Mouse (Mus musculus) small intestine, adult 2 months (tissue): ENCODE measurements around the gene 5730455P16Rik. TPM values are rescaled to one million over a fixed set of nuclear protein-coding genes. Genes with fewer than 3 reads are reported as not detected.
A peak's percentile ranks its signal among the peaks of the same experiment; 100 is the strongest.

ENCODE experiments used
- H3K27ac ChIP-seq: fragments of 200-500 bp; 2 replicates; pipeline ENCODE4 v1.5.1; 2012; ENCODE audit warnings: low read depth, low read length, control low read depth, inconsistent platforms; ENCODE audit not compliant: insufficient read depth
- H3K27me3 ChIP-seq: fragments of 200-500 bp; 2 replicates; pipeline ENCODE4 v1.6.1; 2012; ENCODE audit warnings: mild to moderate bottlenecking, moderate library complexity, low read length, inconsistent platforms; ENCODE audit not compliant: control insufficient read depth, insufficient read depth
- H3K36me3 ChIP-seq: fragments of 200-500 bp; 2 replicates; pipeline ENCODE4 v1.6.1; 2012; ENCODE audit warnings: mild to moderate bottlenecking, low read length, control low read depth, inconsistent platforms; ENCODE audit not compliant: control insufficient read depth, insufficient read depth
- H3K4me1 ChIP-seq: fragments of 200-500 bp; 2 replicates; pipeline ENCODE4 v1.6.1; 2012; ENCODE audit warnings: low read length, inconsistent platforms, mixed read lengths; ENCODE audit not compliant: control insufficient read depth, insufficient read depth, insufficient read length
- H3K4me3 ChIP-seq: fragments of 200-500 bp; 2 replicates; pipeline ENCODE4 v1.5.1; 2012; ENCODE audit warnings: low read depth, mild to moderate bottlenecking, control low read depth, inconsistent platforms, low read length, moderate library complexity
- CTCF ChIP-seq: fragments of 200-500 bp; IDR thresholded peaks from 2 replicates; pipeline ENCODE4 v1.5.1; 2012; ENCODE audit warnings: low read depth, mild to moderate bottlenecking, control low read depth, inconsistent platforms, low read length, moderate library complexity, mixed read lengths; ENCODE audit not compliant: insufficient replicate concordance, insufficient read length; ENCODE audit errors: extremely low read depth
- POLR2A ChIP-seq: fragments of 200-500 bp; IDR thresholded peaks from 2 replicates; pipeline ENCODE4 v1.6.1; 2012; ENCODE audit warnings: low read depth, mild to moderate bottlenecking, control low read depth, inconsistent platforms, low read length, moderate library complexity
- WGBS: fragments of 180-500 bp; shearing (Covaris S2); methylation state at CpG from one replicate; pipeline ENCODE4 v1.1.7; 2018; 5-methylcytosine and 5-hydroxymethylcytosine counted together
- polyA plus RNA-seq: library from polyadenylated mRNA; depleted of rRNA; stranded (reverse); fragments of >200 nt; gene quantifications from 2 replicates; pipeline ENCODE4 v1.2.3, GENCODE M21; 2012

The 5730455P16Rik gene
- polyA plus RNA-seq, 1 experiment: 1.6 TPM

DNA sequence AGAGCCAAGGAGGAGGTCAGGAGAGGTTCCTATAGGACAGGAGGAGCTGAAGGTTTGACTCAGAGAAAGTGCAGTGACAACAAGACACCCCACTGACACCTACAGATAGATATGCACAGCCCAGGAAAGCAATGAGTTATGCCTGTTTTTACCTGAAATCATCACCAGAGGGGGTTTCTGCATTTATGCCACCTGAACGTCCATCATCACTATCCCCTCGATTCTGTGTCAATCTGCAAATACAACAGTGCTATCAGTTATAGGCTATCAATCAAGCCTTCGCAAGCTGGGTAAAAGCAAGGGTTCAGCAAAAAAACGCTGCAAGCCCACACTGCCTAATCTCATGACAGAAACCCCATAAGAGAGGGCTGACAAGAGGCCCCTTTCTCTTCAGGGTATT is 1.2 kb downstream of the 5730455P16Rik start:
- no peaks in the 10 kb centered on the region for H3K4me1 ChIP-seq
- WGBS: 51% methylated on average over 4 of the region's 4 CpGs
- no peak overlapping the region for H3K27ac ChIP-seq
- no peaks in the 10 kb centered on the region for H3K27me3 ChIP-seq
- H3K4me3 ChIP-seq: no peak overlapping the region
- H3K36me3 ChIP-seq: peaks cover 18% of the 10 kb centered on the region
- TF ChIP-seq CTCF (no peak), POLR2A (no peak)

DNA sequence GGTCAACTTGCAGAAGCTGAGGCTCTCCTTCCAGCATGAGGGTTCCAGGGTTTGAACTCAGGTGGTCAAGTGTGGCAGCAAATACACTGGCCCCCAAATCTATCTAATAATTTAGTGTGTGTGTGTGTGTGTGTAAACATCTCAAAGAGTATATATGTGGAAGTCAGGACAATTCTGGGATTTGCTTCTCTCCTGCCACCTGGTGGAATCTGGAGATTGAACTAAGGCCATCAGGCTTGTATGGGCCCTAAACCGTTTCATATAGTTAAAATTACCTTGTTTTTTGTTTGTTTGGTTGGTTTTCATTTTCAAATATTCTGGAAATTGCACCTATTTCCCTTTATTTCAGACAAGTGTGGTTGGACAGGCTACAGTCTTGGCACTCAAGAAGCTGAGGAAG is 8.9 kb downstream of the 5730455P16Rik start:
- WGBS: 94% methylated on average over 1 of the region's 1 CpGs
- Histone ChIP-seq H3K27me3 (no peaks in the 10 kb centered on the region), H3K36me3 (peaks cover 27% of the 10 kb centered on the region), H3K4me3 (no peak overlapping the region), H3K4me1 (no peaks in the 10 kb centered on the region), H3K27ac (no peak overlapping the region)
- TF ChIP-seq CTCF: no peak
- TF ChIP-seq POLR2A: no peak

DNA sequence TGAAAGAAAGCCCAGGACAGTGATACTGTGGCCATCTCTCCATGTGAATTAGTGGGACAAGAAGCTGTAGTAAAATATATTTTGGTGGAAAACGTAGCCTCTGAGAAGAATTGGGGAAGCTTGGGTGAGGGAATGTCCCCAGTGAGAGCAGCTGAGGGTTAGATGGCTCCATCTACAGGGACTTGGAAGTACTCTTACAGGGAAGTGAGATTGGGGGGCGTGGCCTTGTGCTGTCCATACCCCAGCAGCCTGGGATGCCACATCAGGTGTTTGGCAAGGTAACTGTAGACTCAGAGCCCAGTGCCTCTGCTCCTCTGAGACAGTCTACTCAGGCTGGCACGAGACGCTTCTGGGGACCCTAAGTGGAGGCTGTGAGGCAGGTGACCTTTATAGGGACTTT is 23.0 kb downstream of the 5730455P16Rik start:
- WGBS: 44% methylated on average over 4 of the region's 4 CpGs
- Histone ChIP-seq H3K27me3 (no peaks in the 10 kb centered on the region), H3K36me3 (no peaks in the 10 kb centered on the region), H3K27ac (no peak overlapping the region), H3K4me3 (no peak overlapping the region), H3K4me1 (no peaks in the 10 kb centered on the region)
- TF ChIP-seq CTCF: no peak
- TF ChIP-seq POLR2A: no peak

DNA sequence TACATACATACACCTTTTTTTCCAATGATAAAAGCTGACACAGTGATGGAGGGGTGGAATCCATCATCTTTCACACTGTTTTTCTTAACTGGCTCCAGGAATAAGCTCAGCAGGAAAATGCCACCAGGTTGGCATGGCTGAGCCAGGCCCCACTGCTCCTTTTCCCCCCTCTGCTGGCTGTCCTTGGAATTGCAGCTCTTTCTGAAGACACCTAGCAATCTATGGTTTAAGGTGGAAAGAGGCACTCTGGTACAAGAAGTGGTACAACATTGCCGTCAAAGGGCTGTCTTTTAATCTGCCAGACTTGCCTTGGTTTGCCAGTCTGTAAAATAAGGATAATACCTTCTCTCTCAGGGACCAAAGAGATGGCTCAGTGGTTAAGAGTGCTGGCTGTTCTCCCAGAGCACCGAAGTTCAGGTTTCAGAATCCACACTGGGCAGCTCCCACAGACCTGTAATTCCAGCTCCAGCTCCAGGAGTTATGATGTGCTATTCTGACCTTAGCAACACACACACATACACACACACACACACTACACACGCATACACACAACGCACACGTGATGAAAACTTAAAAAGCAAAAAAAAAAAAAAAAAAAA is 25.9 kb downstream of the 5730455P16Rik start:
- Histone ChIP-seq H3K27ac (no peak overlapping the region), H3K27me3 (no peaks in the 10 kb centered on the region), H3K4me3 (no peak overlapping the region), H3K36me3 (no peaks in the 10 kb centered on the region), H3K4me1 (no peaks in the 10 kb centered on the region)
- TF ChIP-seq CTCF (peak; percentile 95), POLR2A (no peak)
- WGBS: 61% methylated on average over 5 of the region's 5 CpGs

DNA sequence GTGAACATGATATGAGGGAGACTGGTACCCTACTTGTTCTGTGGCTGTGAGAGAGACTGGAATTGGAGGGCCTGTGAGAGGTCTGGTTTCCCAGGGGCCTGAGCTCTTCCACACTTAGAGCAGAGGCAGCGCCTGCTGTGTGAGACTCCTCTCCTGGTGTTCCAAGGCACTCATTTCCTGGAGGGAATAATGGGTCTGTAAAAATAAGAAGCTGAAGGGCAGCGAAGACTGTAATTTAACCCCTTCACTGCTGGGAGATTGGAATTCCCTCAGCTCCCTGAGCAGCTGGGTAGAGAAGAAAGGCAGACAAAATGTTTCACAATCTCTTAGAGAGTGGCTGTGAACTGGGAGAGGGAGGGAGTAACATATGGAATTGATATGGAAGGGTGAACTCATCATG is 35.4 kb downstream of the 5730455P16Rik start:
- WGBS: 36% methylated on average over 2 of the region's 2 CpGs
- TF ChIP-seq CTCF: no peak
- TF ChIP-seq POLR2A: no peak
- no peaks in the 10 kb centered on the region for H3K4me1 ChIP-seq

DNA sequence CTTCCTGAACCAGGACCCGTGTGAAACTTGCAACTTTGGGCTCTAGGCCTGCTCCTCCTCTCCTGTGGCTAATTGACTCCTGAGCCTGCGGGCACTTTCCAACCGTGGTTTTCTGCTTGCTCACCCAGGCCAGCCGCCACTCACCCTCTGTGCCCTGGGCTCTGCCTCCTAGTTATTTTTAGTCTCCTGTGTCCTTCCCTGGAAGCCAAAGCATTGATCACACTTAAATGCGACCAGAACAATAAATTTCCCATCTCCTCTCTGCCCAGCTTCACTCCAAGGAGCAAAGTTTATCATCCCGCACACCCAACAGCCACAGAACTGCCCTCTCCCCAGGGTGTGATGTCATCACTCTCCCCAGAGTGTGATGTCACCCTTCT is 41.5 kb downstream of the 5730455P16Rik start:
- Histone ChIP-seq H3K4me1 (no peaks in the 10 kb centered on the region), H3K36me3 (no peaks in the 10 kb centered on the region), H3K4me3 (no peak overlapping the region), H3K27me3 (no peaks in the 10 kb centered on the region), H3K27ac (no peak overlapping the region)
- WGBS: 30% methylated on average over 6 of the region's 6 CpGs
- TF ChIP-seq CTCF (no peak), POLR2A (no peak)

More for the DNA sequence above, 35.4 kb downstream of the 5730455P16Rik start:
- H3K4me3 ChIP-seq: no peak overlapping the region
- no peaks in the 10 kb centered on the region for H3K27me3 ChIP-seq
- H3K36me3 ChIP-seq: no peaks in the 10 kb centered on the region
- no peak overlapping the region for H3K27ac ChIP-seq

DNA sequence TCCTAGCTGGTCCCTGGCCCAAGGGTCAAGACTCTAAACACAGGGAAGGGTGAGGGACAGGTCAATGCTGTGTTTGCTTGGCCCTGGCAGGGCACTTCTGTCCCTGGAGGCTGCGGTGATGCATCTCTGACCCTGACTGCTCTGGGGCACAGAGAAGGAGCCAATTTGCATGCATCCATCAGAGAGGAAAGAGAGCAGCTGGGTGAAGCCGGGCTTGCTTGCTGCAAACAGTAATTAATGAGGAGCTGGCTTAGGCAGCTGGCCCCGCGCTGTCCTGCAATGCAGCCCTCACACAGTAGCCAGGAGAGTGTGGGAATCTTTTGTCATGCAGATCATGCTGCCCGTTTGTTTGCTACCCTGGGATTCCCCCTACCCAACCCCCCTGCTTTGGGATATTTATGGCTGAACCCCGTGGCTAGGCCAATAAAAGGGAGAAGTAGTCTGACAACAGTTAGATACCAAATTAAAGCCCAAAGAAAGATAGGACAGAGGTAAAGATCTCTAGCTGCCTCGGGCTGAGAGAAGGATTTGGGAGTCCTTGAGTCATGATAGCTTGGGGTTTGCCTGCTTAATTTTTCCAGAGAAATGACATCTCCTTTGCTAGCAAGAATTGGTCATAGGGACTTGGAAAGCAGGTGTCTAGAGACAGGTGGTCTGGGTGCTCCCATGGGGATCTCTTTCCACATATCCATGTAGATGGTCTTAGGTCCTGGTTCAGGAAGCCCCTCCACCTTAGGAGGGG is 42.1 kb downstream of the 5730455P16Rik start:
- no peak overlapping the region for H3K27ac ChIP-seq
- no peaks in the 10 kb centered on the region for H3K4me1 ChIP-seq
- H3K36me3 ChIP-seq: no peaks in the 10 kb centered on the region
- TF ChIP-seq CTCF (no peak), POLR2A (no peak)
- H3K27me3 ChIP-seq: no peaks in the 10 kb centered on the region
- 5% methylated on average over 7 of the region's 7 CpGs for WGBS
- H3K4me3 ChIP-seq: no peak overlapping the region
